Mouse (Mus musculus) hindbrain, postnatal 0 days (tissue): ENCODE measurements at regions not wholly inside any gene's neighbourhood (a gene's known extent, or its start where the extent isn't known, plus 50 kb on each side); places are given as distances from the start of the nearest gene placed in this dataset.

Experiments used
- ATAC-seq: fragments of 200-750 bp; cut with Nextera tagmentation; 2 replicates; pipeline ENCODE4 v1.8.0; 2017; ENCODE audit warnings: mild to moderate bottlenecking, moderate TSS enrichment, moderate library complexity
- DNase-seq: peaks from one replicate; pipeline ENCODE4 v3.0.0-alpha.2; 2015; ENCODE audit warnings: low spot score
- H3K27ac ChIP-seq: fragments of 300-500 bp; sonication (generic); 2 replicates; pipeline ENCODE4 v1.5.1; 2014; ENCODE audit warnings: mild to moderate bottlenecking
- H3K27me3 ChIP-seq: fragments of 300-500 bp; sonication (generic); 2 replicates; pipeline ENCODE4 v1.6.1; 2014; ENCODE audit warnings: low read length, mixed read lengths; ENCODE audit not compliant: insufficient read depth
- H3K36me3 ChIP-seq: fragments of 300-500 bp; sonication (generic); 2 replicates; pipeline ENCODE4 v1.6.1; 2014; ENCODE audit warnings: low read length, mixed read lengths; ENCODE audit not compliant: insufficient read depth
- H3K4me1 ChIP-seq: fragments of 300-500 bp; sonication (generic); 2 replicates; pipeline ENCODE4 v1.6.1; 2014; ENCODE audit warnings: antibody characterized with exemption, low read length, mixed read lengths; ENCODE audit not compliant: insufficient read depth
- H3K4me2 ChIP-seq: fragments of 300-500 bp; sonication (generic); 2 replicates; pipeline ENCODE4 v1.6.1; 2014; ENCODE audit warnings: low read depth, mild to moderate bottlenecking, low read length, moderate library complexity, mixed read lengths
- H3K4me3 ChIP-seq: fragments of 300-500 bp; sonication (generic); 2 replicates; pipeline ENCODE4 v1.5.1; 2014; ENCODE audit warnings: low read length
- H3K9ac ChIP-seq: fragments of 300-500 bp; sonication (generic); replicated peaks from 2 replicates; pipeline ENCODE4 v1.6.1; 2014; ENCODE audit warnings: mild to moderate bottlenecking, low read length, moderate library complexity, mixed read lengths
- H3K9me3 ChIP-seq: fragments of 300-500 bp; sonication (generic); 2 replicates; pipeline ENCODE4 v1.6.1; 2016; ENCODE audit warnings: low read length, mixed read lengths
- CTCF ChIP-seq: IDR thresholded peaks from 2 replicates; pipeline ENCODE4 v1.5.1; 2016; ENCODE audit warnings: antibody characterized with exemption, control low read depth, low read depth
- WGBS: fragments of 180-500 bp; shearing (Covaris S2); extraction: QIAGEN DNeasy Blood & Tissue Kit; methylation state at CpG from one replicate; pipeline ENCODE4 v1.1.7; 2014; 5-methylcytosine and 5-hydroxymethylcytosine counted together

GRCm38 (mm10) chr11:111333021-111333420 is 267.1 kb downstream of the Kcnj2 start:
- 83% methylated on average over 3 of the region's 3 CpGs for WGBS
- Histone ChIP-seq H3K27me3 (no peaks in the 10 kb centered on the region), H3K27ac (no peak overlapping the region), H3K9ac (no peak overlapping the region), H3K4me1 (no peaks in the 10 kb centered on the region), H3K9me3 (no peaks in the 10 kb centered on the region), H3K36me3 (no peaks in the 10 kb centered on the region), H3K4me2 (no peak overlapping the region), H3K4me3 (no peak overlapping the region)
- no peak for DNase-seq
- no peak for ATAC-seq
- TF ChIP-seq CTCF: no peak

GRCm38 (mm10) chr11:111347562-111347961 is 281.6 kb downstream of the Kcnj2 start:
- no peaks in the 10 kb centered on the region for H3K27me3 ChIP-seq
- 4% methylated on average over 1 of the region's 1 CpGs for WGBS
- H3K36me3 ChIP-seq: no peaks in the 10 kb centered on the region

GRCm38 (mm10) chr11:111350028-111350427 is 284.1 kb downstream of the Kcnj2 start:
- ATAC-seq (no peak), DNase-seq (no peak)
- Histone ChIP-seq H3K36me3 (no peaks in the 10 kb centered on the region), H3K27ac (no peak overlapping the region), H3K9me3 (no peaks in the 10 kb centered on the region), H3K4me2 (no peak overlapping the region), H3K4me3 (no peak overlapping the region), H3K9ac (no peak overlapping the region), H3K4me1 (no peaks in the 10 kb centered on the region), H3K27me3 (no peaks in the 10 kb centered on the region)
- TF ChIP-seq CTCF: no peak
- WGBS: 78% methylated on average over 4 of the region's 4 CpGs

More at GRCm38 (mm10) chr11:111347562-111347961, 281.6 kb downstream of the Kcnj2 start:
- DNase-seq (no peak), ATAC-seq (no peak)
- H3K27ac ChIP-seq: no peak overlapping the region
- no peak overlapping the region for H3K4me3 ChIP-seq
- H3K9me3 ChIP-seq: no peaks in the 10 kb centered on the region
- no peaks in the 10 kb centered on the region for H3K4me1 ChIP-seq
- TF ChIP-seq CTCF: no peak
- H3K4me2 ChIP-seq: no peak overlapping the region
- no peak overlapping the region for H3K9ac ChIP-seq

GRCm38 (mm10) chr11:111363363-111363762 is 297.4 kb downstream of the Kcnj2 start:
- no peak for TF ChIP-seq CTCF
- 79% methylated on average over 1 of the region's 1 CpGs for WGBS

GRCm38 (mm10) chr11:111377165-111377564 is 311.2 kb downstream of the Kcnj2 start:
- Histone ChIP-seq H3K4me3 (no peak overlapping the region), H3K36me3 (no peaks in the 10 kb centered on the region), H3K9ac (no peak overlapping the region), H3K4me1 (no peaks in the 10 kb centered on the region), H3K27me3 (no peaks in the 10 kb centered on the region), H3K4me2 (no peak overlapping the region), H3K27ac (no peak overlapping the region), H3K9me3 (no peaks in the 10 kb centered on the region; the same call in 1 of the 2 replicates)
- ATAC-seq (no peak), DNase-seq (peak; percentile 15)
- no peak for TF ChIP-seq CTCF
- 61% methylated on average over 4 of the region's 4 CpGs for WGBS

More at GRCm38 (mm10) chr11:111363363-111363762, 297.4 kb downstream of the Kcnj2 start:
- H3K9me3 ChIP-seq: no peaks in the 10 kb centered on the region
- H3K27me3 ChIP-seq: no peaks in the 10 kb centered on the region
- no peak overlapping the region for H3K27ac ChIP-seq
- H3K36me3 ChIP-seq: no peaks in the 10 kb centered on the region
- H3K4me3 ChIP-seq: no peak overlapping the region
- H3K9ac ChIP-seq: no peak overlapping the region
- H3K4me1 ChIP-seq: no peaks in the 10 kb centered on the region
- DNase-seq (no peak), ATAC-seq (no peak)
- H3K4me2 ChIP-seq: no peak overlapping the region

- TF ChIP-seq CTCF: no peak
- H3K27ac ChIP-seq: no peak overlapping the region
- WGBS: 86% methylated on average over 3 of the region's 3 CpGs
These were observed 313.9 kb downstream of the Kcnj2 start for GRCm38 (mm10) chr11:111379842-111380241.

GRCm38 (mm10) chr11:111398706-111399105 is 332.7 kb downstream of the Kcnj2 start:
- Histone ChIP-seq H3K4me3 (no peak overlapping the region), H3K9ac (no peak overlapping the region), H3K9me3 (no peaks in the 10 kb centered on the region), H3K4me1 (no peaks in the 10 kb centered on the region), H3K4me2 (no peak overlapping the region), H3K27me3 (no peaks in the 10 kb centered on the region), H3K27ac (no peak overlapping the region), H3K36me3 (no peaks in the 10 kb centered on the region)
- DNase-seq: no peak
- no peak for ATAC-seq
- no peak for TF ChIP-seq CTCF
- 95% methylated on average over 1 of the region's 1 CpGs for WGBS

More at GRCm38 (mm10) chr11:111379842-111380241, 313.9 kb downstream of the Kcnj2 start:
- no peak overlapping the region for H3K9ac ChIP-seq
- no peaks in the 10 kb centered on the region for H3K36me3 ChIP-seq
- H3K4me1 ChIP-seq: no peaks in the 10 kb centered on the region
- H3K4me3 ChIP-seq: no peak overlapping the region
- ATAC-seq (no peak), DNase-seq (no peak)
- H3K4me2 ChIP-seq: no peak overlapping the region
- H3K9me3 ChIP-seq: no peaks in the 10 kb centered on the region; the same call in 1 of the 2 replicates
- no peaks in the 10 kb centered on the region for H3K27me3 ChIP-seq
